Mouse (Mus musculus) central nervous system, embryonic 14 days (tissue): Measurements from ENCODE around the gene Clec9a. TPM values are rescaled to one million over a fixed set of nuclear protein-coding genes. Genes with fewer than 3 reads are reported as not detected.

Source experiments
- polyA plus RNA-seq: library from polyadenylated mRNA; depleted of rRNA; stranded (reverse); fragments of >200 nt; gene quantifications from 2 replicates; pipeline ENCODE4 v1.2.3, GENCODE M21; 2012; rRNA removed

Gene Clec9a
- polyA plus RNA-seq: 0.26 and 0.66 TPM in 2 replicates

DNA sequence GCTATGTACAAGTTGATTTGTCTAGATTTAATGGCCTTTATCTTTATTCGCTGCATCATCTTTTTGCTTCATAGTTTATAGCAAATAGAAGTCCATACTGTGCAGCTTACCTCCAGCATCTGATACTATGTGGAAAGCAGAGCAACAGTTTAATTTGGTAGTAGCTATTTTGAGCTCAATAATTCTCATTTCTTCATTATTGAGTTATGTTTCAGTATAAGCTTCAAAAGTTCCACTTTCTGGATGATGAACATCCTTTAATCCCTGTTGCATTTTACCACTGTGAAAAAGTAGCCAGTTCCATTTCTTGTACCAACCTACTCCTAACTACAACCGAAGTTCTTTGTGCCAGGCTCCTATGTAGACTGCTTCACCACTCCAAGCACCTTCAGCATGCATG, at the start of gene Clec9a:
TSS of gene Clec9a (plus strand) at position 301 of the 400 bp plus-strand sequence.

DNA sequence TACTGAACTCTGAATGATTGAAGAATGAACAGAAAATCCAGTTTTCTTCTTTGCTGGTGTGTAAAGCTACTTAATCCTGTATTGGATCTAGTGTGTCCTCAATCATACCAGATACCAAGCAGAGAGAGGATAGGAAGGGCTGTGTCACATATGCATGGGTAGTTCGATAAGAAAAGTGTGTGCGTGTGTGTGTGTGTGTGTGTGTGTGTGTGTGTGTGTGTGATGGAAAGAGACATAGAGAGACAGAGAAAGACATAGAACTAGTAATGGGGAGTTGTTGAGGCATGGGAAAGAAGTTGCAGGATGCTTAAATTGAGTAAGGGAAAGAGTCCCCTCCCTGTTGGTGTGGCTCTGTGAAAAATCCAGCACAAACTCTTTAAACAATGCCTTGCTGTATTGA, 22.9 kb upstream of the Clec9a start, which contains the start of gene Clec12b:
TSS of gene Clec12b (minus strand) at position 101 of the 400 bp plus-strand sequence.

DNA sequence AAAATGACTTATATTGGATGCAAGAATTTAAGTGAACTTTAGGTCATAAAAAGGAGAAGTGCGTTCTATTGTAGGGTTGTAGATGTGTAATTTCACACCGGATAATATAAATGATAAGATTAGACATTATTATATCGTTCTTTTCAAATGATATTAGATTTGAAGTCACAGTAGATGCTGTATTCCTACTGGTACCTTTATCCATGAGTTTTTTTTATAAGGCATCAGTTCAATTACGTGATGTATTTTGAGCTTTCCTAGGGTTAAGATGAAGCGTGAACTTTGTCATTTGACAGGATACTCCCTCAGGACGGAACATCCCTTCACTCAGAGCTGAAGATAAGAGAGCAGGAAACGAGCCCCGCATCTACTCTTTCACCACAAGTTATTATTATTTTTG, 11.7 kb upstream of the Clec9a start, which contains the start of gene Clec1b:
TSS of gene Clec1b (plus strand) at position 301 of the 400 bp plus-strand sequence.

DNA sequence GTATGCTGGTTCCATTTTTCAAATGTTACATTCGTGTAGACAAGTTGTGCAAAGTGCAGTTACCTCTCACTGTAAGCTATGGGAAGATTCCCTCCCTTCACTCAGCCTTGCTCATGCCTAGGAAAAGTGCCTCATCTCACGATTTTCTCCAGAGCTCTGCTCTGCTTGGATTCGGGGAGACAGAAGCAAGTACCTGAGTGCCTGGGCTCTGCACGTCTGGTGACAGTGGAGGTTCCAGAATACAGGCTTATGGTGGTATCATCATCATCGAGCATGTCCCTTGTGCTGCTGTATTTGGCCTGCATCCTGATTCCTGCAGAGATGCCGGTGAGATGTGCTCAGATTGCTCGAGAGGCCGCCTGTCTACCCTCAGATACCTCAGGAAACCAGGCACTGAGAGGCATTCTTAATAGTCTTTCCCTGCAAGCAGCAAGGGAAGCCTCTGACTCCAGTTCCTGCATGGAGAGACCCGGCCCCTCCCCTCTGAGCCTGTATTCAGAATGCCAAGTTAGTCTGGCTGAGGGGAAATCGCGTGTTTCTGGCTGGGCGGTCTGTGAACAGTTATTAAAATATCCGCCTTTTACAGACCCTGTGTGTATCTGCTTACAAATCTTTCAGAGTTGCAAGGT, 42.9 kb downstream of the Clec9a start, which contains the start of gene Clec1a:
TSS of gene Clec1a (minus strand) at position 590 of the 629 bp plus-strand sequence.

Other genes with a start within 250 kb of the Clec9a start
- 7.1 and 8.3 TPM in 2 replicates for gene Clec2d, start 228.2 kb upstream of the Clec9a start, polyA plus RNA-seq
- 0.10 and 0.49 TPM in 2 replicates for gene Cd69, start 133.4 kb upstream of the Clec9a start, polyA plus RNA-seq
- gene 4922502D21Rik, start 77.1 kb upstream of the Clec9a start, polyA plus RNA-seq: 0.09 TPM in 1 of 2 replicates, not detected in the other
- 0.43 and 0.61 TPM in 2 replicates for gene Clec12a, start 66.2 kb upstream of the Clec9a start, polyA plus RNA-seq
- gene Clec12b, start 23.0 kb upstream of the Clec9a start, polyA plus RNA-seq: 0.09 and 0.12 TPM in 2 replicates
- gene Clec1b, start 11.6 kb upstream of the Clec9a start, polyA plus RNA-seq: 1.7 TPM in 2 replicates
- gene Clec1a, start 43.1 kb downstream of the Clec9a start, polyA plus RNA-seq: 0.70 and 0.99 TPM in 2 replicates
- gene Olr1, start 98.3 kb downstream of the Clec9a start, polyA plus RNA-seq: 0.05 and 0.06 TPM in 2 replicates
- 0.03 TPM in 1 of 2 replicates, not detected in the other for gene Tmem52b, start 103.7 kb downstream of the Clec9a start, polyA plus RNA-seq
- gene Gabarapl1, start 124.3 kb downstream of the Clec9a start, polyA plus RNA-seq: 147 and 162 TPM in 2 replicates
- gene Klre1, start 169.0 kb downstream of the Clec9a start, polyA plus RNA-seq: 0.06 and 0.15 TPM in 2 replicates
- gene Klrd1, start 182.9 kb downstream of the Clec9a start, polyA plus RNA-seq: 0.23 TPM in 1 of 2 replicates, not detected in the other
- gene Klrk1, start 215.0 kb downstream of the Clec9a start, polyA plus RNA-seq: 0.15 and 0.29 TPM in 2 replicates
- gene Klrc3, start 234.5 kb downstream of the Clec9a start, polyA plus RNA-seq: not detected in 2 replicates